Mouse (Mus musculus) MEL-GATA-1-ER (cell line): ENCODE measurements at regions not wholly inside any gene's neighbourhood (a gene's known extent, or its start where the extent isn't known, plus 50 kb on each side); places are given as distances from the start of the nearest gene placed in this dataset.

ENCODE experiments used
- DNase-seq: peaks from one replicate; pipeline ENCODE4 v3.0.0-alpha.2; 2012; ENCODE audit warnings: low read depth; ENCODE audit errors: extremely low read depth

DNA sequence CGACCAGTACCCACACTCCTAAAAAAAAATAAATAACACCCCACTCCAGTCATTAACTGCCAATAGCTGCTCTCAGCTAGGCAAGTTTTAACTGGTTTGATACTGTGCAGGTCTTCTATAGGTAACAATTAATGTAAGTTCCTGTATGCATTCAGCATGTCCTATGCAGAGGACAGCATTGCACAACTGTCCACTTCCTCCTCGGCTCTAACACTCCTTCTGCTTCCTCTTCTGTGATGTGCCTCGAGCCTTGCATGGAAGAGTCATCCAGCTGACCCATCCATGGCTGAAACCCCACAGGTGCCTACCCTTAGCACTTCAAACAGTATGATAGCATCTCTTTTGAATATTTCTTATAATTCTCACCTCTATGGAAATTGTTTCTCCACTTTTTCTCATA is 449.4 kb upstream of the Rag2 start:
- no peak for DNase-seq

DNA sequence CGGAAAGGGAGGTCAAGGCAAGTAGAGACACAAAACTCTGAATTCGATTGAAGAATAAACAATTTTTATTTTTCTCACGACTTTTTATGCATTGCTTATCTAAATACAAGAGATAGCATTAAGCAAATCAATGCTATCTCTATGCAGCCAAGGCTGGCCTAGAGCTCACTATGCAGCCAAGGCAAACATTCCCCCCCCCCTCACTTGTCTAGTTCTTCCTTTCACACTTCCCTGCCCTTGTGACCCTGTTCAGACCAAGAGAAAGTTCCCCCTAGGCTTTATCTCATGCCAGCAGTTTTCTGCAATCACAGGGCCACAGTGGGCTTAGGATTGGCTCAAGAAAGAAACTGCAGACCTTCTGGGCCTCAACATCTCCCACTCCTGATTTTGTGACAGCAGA is 417.9 kb upstream of the Rag2 start:
- DNase-seq, result no peak

DNA sequence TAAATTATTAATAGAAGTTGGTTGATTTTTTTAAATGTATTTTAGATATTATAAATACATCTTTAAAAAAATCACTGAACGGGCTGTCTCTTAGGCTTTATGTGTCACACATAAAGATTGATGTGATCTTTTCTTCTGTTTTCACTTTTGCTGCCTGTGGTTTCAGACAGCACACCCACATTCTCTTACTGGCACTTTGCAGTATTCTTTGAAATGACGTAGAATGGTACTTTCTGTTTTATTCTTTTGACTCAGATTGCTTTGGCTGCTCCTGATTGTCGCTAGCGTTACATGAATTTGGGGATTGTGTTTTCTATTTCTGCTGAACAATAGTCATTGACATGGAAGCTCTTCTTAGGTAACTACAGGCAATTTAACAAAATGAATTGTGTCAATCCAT is 415.4 kb upstream of the Rag2 start:
- no peak for DNase-seq

DNA sequence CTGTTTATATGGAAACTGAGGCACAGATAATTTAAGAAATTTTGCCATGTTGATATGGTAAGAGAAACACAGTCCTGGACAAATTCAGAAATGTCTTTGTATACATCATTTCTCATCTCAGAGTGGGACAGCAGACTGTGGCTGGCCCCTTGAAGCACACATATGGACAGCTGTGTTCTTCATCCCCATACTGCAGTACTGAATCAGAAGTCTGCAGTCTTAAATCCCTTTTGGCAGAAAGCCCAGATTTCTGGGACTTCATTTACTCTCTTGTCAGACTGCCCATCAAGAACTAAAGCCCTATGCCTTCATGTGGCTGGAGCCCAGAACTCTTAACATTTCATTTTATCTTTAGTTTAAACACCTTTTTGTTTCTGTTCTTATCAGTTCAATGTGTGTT is 403.8 kb upstream of the Rag2 start:
- DNase-seq, result no peak

DNA sequence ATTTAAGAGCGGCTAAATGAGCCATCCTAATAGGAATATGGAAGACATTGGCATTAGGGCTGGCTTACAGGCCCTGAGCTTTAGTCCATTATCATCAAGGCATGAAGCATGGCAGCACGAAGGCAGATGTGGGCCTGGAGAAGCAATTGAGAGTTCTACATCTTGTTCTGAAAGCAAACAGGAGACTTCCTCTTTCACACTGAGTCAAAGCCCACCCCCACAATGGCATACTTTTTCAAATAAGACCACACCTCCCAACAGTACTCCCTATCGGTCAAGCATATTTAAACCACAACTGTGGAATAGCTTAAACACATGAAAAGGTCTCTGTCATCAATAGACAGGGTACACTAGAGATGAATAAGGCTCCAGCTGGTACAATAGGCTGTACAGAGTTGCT is 381.5 kb upstream of the Rag2 start:
- no peak for DNase-seq

DNA sequence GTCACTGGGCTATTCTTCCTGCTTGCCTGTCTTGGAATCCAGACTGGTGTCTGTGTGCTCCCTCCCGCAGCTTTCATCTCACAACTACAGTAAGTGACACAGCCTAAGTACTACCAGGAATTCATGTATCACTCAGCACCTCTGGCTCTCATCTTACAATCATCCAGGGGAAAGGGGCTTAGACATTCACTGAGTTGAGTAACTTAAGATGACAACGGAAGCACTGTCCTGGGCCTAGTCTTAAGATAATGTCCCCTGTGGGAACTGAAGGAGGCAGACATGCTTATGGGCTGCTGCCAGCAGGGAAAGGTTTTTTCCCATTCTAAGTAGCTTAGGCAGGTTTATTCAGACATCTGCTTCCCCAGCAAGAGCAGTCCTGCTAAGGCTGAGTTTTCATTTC is 377.4 kb upstream of the Rag2 start:
- no peak for DNase-seq

DNA sequence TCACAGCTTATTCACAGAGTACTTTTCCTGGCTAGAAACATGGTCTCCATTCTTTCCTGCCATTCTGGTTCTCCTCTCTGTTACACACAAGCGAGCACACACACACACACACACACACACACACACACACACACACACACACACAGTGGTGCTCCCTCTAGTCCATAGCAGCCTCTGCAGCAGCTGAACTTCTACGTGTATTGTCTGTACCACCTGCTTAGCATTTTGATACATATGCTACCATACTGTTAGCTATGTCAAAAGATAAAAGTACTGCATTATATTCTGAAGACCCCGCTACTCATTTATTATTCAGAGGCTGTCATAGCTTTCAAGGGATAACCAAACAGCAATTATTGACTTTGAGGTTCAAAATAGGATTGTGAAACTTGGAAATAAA is 372.3 kb upstream of the Rag2 start:
- DNase-seq, result no peak

DNA sequence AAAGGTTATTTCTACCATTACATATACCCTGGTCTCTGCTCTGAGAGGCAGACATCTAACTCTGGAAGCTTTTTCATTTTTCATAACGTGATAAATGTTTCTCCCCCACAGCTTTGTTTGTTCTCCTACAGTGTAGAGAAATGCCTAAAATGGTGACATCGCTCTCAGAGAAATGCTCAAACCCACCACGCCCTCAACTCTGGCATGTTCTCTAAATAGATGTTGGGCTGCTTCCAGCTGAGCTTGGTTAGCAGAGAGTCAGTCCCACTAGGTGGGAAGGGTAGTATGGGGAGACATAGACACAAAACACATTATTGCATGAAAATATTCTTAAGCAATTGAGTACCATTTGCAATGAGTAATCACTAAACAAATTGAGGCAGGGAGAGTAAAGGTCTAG is 368.1 kb upstream of the Rag2 start:
- no peak for DNase-seq

DNA sequence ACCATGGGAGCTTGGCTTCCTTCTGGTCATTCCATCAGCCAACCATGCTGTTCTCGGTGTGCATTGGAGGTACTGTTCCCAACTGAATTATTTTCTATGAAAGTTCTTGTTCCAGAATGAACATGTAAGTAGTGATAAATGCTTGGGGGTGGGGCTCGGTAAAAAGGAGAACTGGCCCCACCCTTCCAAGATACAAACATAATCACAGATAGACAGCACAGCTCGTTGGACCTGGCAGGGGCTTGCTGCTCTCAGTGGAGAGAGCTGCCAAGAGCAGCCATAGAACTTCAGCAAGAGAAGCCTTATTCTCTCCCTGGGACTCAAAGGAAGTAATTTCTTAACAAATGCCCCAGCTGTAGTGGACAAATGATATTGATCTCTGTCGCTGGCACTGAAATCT is 360.6 kb upstream of the Rag2 start:
- DNase-seq, result peak; percentile 25

DNA sequence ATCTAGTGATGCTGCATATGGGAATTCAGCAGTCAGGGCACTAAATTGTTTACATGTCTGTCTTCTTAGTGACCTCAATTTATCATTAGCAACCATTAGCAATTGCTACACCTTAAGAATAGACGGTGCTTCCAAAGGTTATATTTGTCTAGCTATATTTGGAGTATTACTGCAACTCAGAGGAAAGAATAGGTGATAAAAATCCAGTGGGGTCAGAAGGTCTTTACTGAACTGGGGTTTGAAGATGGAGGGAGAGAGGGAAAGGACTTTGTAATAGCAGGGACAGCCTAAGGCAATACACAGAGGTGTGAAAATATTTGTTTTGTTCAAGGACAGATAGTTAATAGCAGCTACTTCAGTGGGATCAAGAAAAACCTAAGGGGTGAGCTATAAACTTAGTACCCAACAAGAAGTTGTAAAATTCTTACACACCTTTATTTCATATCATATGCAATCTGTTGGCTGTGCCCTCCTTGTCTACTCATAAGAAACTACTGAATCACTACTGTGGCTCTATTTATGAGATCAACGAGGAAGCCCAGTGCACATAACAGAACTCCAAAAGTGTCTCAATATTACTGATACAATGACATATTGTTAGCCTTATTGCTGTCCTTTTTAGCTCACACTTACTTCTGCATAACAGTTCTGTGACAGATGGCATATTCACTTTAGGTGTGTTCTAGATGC is 357.7 kb upstream of the Rag2 start:
- no peak for DNase-seq

DNA sequence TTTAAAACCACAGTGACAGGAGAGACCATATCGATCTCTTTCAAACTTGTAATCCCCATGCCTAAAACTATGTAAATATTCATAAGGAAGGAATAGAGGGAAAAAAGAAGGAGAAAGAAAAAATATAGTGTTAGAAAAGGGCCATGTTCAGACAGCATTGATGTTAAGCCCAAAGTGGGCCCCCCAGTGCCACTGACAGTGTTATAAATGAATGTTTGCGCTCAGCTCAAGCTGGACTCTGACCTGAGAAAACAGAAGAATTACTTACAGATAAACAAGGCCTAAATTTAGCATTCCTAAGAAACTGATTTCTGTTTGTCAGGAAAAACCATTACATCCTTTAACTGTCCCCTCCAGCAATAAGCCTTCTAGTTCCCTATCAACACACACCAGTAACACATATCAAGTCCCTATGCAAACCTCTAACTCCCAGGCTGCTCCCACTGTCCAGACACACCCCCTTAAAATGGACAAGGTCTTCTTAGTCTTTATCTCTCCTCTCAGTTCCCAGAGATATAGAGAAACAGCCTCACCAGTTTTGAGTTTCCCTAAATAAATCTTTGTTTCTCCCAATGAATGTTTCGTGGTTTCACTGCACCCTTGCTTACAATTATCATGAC is 350.4 kb upstream of the Rag2 start:
- no peak for DNase-seq

DNA sequence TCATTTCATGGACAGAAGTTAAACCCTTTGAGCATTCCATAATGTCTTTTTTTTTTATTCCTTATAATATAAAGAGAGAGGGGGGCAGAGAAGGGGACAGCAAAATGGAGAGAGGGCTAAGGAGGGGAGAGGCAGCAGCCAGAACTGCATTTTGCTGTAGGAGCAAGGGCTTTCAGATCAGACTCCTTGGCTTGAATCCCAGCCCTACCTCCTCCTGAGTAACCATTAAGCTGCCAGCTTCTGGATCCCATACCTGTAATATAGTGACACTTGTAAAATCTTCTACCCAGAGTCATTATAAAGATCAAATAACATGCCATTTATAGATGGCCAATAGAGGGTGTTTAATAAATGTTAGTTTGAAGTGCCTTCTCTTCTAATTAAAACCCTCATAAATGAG is 339.6 kb upstream of the Rag2 start:
- DNase-seq, result no peak

DNA sequence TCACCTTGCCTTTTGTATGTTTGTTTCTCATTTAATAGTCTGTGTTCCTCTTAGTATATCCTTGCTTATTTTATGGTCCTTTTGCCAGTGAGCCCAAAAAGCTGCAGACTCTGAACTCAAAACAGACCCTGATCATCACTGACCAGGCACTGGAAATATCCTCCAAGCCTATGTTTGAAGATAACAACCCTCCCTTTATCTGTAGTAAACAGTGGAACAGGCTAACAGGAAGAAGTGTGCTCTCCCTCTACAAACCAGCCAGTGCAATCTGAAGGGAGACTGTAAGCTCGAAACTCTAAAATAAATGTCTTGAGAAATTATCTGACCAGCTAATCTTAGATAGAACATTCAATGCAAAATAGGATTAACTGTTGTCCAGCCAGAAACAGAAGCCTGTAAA is 336.4 kb upstream of the Rag2 start:
- DNase-seq, result no peak

DNA sequence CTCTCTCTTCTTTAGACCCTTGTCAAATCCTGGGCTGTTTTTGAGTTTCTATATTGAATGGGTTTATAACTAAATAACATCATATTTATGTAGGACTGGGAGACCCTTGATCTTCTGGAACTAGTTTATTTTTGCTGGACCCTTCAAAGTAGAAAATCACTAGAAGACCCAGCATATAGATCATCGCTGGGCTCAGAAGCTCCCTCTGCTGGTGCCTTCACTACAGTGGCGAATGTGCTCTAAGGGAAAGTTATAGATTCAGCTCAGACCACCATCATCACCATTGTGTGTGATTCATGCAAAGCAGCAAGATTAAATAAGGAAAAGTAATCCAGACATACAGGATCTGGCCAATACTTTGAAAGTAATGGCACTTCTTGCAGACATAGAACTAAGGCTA is 335.4 kb upstream of the Rag2 start:
- DNase-seq, result no peak

DNA sequence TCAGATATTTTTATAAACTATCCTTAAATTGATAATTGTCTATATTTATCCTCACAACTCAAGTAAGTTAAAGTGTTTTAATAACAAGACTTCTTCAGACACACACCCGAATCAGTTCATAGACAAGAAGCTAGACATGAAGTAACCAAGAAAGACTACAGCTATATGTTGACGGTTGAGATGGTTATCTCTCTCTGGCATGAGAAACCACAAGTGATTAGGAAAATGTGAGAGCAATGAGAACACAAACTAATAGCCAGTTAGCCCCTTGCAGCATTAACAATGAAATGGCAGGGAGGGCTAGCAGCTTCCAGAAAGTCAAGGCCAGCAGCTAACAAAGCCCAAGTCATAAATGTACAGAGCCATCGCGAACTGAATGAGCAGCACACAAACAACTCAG is 333.8 kb upstream of the Rag2 start:
- no peak for DNase-seq

DNA sequence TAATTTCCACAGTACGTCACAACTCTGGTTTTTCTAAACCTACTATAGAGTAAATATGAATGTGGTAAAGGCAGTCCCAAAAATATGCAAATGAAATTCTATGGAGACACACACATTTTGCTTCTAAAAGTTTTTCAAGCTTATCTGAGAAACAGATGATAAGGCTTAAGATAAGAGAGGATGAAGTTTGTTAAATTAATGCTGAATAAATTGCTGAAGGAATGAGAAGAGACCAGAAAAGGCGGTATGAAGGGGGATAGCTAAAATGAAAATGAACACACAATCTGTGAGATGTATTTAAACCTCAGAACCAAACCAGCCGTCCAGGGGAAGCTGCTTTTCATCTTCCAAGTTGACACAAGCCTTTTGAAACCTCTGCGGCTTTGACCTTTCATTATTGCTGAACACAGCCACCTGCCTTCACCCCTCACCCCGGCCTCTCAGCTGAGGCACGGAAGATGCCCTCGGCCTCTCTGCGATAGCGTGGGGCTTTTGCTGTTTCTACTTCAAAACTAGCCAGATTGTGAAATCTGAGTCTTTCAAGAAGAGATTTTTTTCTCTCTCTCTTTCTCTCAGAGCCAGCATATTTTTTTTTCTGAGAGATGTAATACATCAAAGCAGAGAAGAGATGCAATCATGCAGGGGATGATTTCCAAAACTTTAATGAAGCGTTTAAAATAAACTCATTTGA is 328.7 kb upstream of the Rag2 start:
- no peak for DNase-seq

DNA sequence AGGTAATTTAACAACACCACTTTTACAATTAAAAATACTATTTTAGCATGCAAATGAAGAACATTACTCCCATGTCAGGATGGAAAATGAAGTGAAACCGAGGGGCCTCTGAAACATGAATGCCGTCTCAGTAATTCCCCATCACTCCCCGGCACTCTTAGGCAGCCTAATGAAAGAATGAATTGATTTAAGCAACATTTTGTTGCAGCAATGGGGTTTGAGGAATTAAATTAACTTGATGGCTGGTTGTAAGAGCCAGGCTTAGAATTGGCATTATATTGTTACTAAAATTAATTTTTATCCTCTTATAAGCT is 328.2 kb upstream of the Rag2 start:
- no peak for DNase-seq

DNA sequence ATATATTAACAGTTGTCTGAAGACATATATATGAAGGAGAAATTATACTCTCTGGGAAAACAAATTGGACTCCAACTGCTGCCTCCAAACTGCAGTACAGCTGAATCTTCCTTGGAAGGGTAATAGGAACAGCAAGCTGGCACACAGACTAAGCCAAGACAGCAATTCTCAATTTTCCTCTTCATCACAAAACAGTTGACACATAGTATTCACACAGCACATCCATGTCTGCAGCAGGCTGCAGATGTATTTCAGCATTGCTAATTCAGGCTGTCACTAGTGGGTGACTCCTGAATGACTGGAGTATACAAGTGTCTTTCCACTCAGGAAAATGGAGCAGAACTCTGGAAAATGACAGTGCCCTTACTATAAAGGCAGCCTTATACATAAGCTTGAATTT is 327.7 kb upstream of the Rag2 start:
- DNase-seq, result no peak

DNA sequence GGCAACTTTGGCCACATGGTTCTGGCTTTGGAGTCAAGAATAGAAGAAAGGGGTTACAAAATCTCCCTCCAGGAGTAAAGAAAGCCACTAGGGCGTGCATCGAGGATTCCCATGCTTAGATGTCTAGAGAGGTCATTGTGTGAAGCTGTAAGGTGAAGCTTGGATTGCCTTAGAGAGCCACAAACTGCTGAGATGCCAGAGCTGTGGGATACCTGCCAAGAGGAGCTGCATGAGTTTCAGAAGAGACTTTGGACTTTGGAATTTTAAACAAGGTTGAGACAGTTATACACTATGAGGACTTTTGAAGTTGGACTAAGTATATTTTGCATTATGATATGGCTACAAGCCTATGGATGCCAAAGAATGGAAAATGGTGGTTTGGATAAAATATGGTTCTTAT is 325.4 kb upstream of the Rag2 start:
- no peak for DNase-seq

DNA sequence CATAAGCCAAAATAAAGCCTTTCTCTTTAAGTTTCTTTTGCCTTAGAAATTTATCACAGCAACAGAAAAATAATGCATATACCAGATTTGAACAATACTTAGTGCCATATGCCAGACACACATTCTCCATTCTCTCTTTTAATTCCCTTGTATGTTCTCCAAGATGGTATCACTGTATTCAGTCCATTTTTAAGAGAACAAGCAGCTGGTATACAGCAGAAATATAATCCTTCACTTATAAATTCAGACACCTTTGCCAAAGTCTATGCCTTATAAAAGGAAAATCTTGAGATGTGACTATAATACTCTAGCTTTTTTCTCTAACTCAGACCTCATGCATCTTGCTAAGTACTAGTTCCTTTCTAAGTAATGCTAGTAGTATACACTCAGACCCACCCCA is 324.4 kb upstream of the Rag2 start:
- no peak for DNase-seq

DNA sequence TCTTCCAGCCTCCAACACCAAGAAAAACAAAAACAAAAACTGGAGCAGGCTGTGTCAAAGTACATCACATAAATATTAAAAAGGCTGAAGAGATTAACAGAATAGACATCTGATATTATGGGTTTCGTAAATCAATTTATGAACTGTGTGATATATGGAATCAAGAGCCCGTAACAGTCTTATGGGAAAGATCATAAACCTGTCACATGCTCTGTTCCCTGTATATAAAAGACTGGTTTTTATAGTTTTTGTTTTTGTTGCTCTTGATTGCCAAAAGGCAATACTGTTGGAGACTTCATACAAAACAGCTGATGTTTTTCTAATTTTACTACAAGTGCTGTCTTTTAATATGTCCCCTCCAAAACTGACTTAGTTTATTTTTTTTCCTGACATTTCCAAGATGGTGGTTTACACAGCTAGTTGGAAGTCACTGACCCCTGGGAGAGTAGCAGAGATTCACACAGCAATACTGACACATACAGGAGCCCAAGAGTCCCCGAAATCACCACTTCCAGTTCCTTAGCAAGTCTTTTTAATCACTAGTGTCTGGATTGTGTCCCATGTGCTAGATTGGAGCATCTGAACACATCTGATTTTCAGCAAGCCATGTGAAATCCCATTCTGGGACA is 303.1 kb upstream of the Rag2 start:
- no peak for DNase-seq

DNA sequence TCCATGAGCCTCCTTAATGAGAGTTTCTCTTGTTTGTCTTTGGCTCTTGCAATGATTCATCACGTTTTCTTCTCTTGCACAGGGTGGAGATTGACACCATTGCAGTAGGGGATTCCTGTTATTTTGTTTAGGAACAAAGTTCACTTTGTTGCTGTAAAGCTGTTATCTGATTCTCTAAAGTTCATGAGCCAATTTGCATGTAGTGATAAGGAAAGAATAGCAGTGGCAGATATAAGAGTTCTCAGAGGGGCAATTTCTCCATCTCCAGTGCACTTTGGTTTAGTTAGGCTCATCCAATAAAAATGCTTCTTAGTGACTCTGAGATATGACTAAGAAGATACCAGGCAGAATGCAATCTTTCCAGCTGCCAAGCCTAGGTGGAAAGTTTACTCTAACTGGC is 267.8 kb upstream of the Rag2 start:
- no peak for DNase-seq

DNA sequence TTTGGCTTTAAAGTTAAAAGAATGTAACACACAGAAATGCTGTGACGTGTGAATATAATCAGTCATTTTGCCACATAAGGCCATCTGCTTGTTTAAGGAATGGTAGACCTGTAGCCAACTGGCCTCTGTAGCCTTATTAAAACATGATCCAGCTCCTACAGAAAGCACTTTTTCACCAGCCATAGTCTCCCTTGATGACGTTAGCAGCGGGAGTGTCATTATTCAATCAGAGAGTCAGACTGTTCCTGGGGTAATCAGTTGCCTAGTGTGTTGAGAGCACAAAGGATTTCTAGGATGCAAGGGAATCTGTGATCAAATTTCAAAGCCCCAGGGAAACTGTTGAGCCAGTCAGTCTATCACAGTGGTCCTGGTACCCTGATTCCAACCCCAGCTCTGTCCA is 260.3 kb upstream of the Rag2 start:
- DNase-seq, result no peak
